ENCODE assay signal across 27 mouse cellular contexts in genomic region chr2:82200616-82201015, GRCm38 (mm10).
DNase-seq lines count a peak whose midpoint lies in the region; ATAC-seq and TF ChIP-seq lines count a peak whose summit lies in the region.
"Had no signal": no experiment of that assay in that cellular context is flagged by ENCODE, and none has a peak within 500 bp of the region (broad histone marks: within the 10 kb centered on the region; RNA-seq: fewer than 3 reads in every experiment).

No protein-coding gene starts in this region.

- ATAC-seq in midbrain, embryonic 13.5 days: 0 out of 2 replicates have a peak, but pooled peaks have one; percentile 40
- no peak for ATAC-seq in midbrain, embryonic 11.5 days (ENCODE audit: low FRiP score)
- peak; percentile 33; the same call in 1 of the 2 replicates for ATAC-seq in midbrain, embryonic 15.5 days (replicated peaks)
- 0 out of 2 replicates have a peak, but pooled peaks have one; percentile 39 for ATAC-seq in stomach, postnatal 0 days (ENCODE audit: low FRiP score, low TSS enrichment)
- ATAC-seq: hindbrain, embryonic 16.5 days; intestine, embryonic 15.5 days; liver, embryonic 12.5 days; liver, postnatal 0 days had no signal

- no peaks in the 10 kb centered on the region for H3K36me3 ChIP-seq in midbrain, embryonic 13.5 days
- no peaks in the 10 kb centered on the region for H3K36me3 ChIP-seq in midbrain, embryonic 11.5 days (ENCODE audit: control insufficient read depth, insufficient read depth, low read length)
- no peaks in the 10 kb centered on the region for H3K36me3 ChIP-seq in midbrain, embryonic 15.5 days (replicated peaks)
- no peaks in the 10 kb centered on the region for H3K36me3 ChIP-seq in stomach, postnatal 0 days (ENCODE audit: control insufficient read depth, insufficient read depth, low read length)
- H3K36me3 ChIP-seq: G1E; intestine, embryonic 15.5 days; liver, embryonic 12.5 days; neural tube, embryonic 15.5 days had no signal

- H3K27me3 ChIP-seq in midbrain, embryonic 13.5 days: no peaks in the 10 kb centered on the region
- H3K27me3 ChIP-seq in midbrain, embryonic 11.5 days (ENCODE audit: control insufficient read depth, insufficient read depth, low read length): no peaks in the 10 kb centered on the region
- no peaks in the 10 kb centered on the region for H3K27me3 ChIP-seq in midbrain, embryonic 15.5 days (replicated peaks)
- H3K27me3 ChIP-seq in stomach, postnatal 0 days (ENCODE audit: control insufficient read depth, insufficient read depth, low read length): no peaks in the 10 kb centered on the region
- H3K27me3 ChIP-seq in cerebellum, adult 2 months (ENCODE audit: control insufficient read depth, insufficient read depth, low read length): no peaks in the 10 kb centered on the region
- H3K27me3 ChIP-seq: intestine, embryonic 15.5 days; liver, embryonic 12.5 days; megakaryocyte, embryonic 14.5 days; neural tube, embryonic 15.5 days had no signal

- no peak for TF ChIP-seq POLR2A in cerebellum, adult 2 months (IDR thresholded peaks at IDR 0.05; ENCODE audit: borderline replicate concordance, insufficient read depth, low read length)

- TF ChIP-seq CTCF in stomach, postnatal 0 days (IDR thresholded peaks at IDR 0.05; ENCODE audit: low read depth): no peak
- TF ChIP-seq CTCF in cerebellum, adult 2 months (IDR thresholded peaks at IDR 0.05; ENCODE audit: borderline replicate concordance, insufficient read depth, low read depth, low read length): no peak

- DNase-seq in cerebellum, postnatal 10 days: peak; percentile 2 to 3
- DNase-seq in cerebellum, adult 11 months: no peak
- DNase-seq in midbrain, embryonic 11.5 days (ENCODE audit: low spot score, missing footprints): no peak
- no peak for DNase-seq in stomach, postnatal 0 days (ENCODE audit: low spot score)
- DNase-seq in cerebellum, adult 2 months: no peak
- no peak for DNase-seq in ovary, adult 18-20 months (ENCODE audit: low spot score)
- DNase-seq: adrenal gland, postnatal 10 days; cerebellum, adult 8-10 months; cerebellum, postnatal 36 days; gastrocnemius, postnatal 14 days; heart, postnatal 14 days; kidney, adult 2 months; kidney, postnatal 36 days; left cerebral cortex, postnatal 4 days; liver, postnatal 0 days; lung, postnatal 36 days; right cerebral cortex, adult 18-20 months; spleen, adult 18-20 months had no signal

- no peak overlapping the region for H3K4me2 ChIP-seq in midbrain, embryonic 13.5 days (replicated peaks)
- H3K4me2 ChIP-seq in midbrain, embryonic 11.5 days: no peak overlapping the region
- no peak overlapping the region for H3K4me2 ChIP-seq in midbrain, embryonic 15.5 days
- no peak overlapping the region for H3K4me2 ChIP-seq in stomach, postnatal 0 days (replicated peaks; ENCODE audit: low read depth)
- H3K4me2 ChIP-seq: intestine, embryonic 15.5 days; liver, embryonic 12.5 days; neural tube, embryonic 15.5 days had no signal

- 64% methylated on average over 5 of the region's 5 CpGs for WGBS in midbrain, embryonic 13.5 days
- WGBS in midbrain, embryonic 11.5 days: 74% methylated on average over 5 of the region's 5 CpGs
- 64% methylated on average over 5 of the region's 5 CpGs for WGBS in midbrain, embryonic 15.5 days
- WGBS in stomach, postnatal 0 days: 60% methylated on average over 5 of the region's 5 CpGs
- WGBS in cerebellum, adult 2 months: 41% methylated on average over 5 of the region's 5 CpGs

- no peak overlapping the region for H3K27ac ChIP-seq in midbrain, embryonic 13.5 days
- no peak overlapping the region for H3K27ac ChIP-seq in midbrain, embryonic 11.5 days (ENCODE audit: low read depth, low read length)
- no peak overlapping the region for H3K27ac ChIP-seq in midbrain, embryonic 15.5 days
- H3K27ac ChIP-seq in stomach, postnatal 0 days (replicated peaks): peak overlapping the region; percentile 69
- H3K27ac ChIP-seq in cerebellum, adult 2 months (ENCODE audit: insufficient read depth, low read length): no peak overlapping the region
- H3K27ac ChIP-seq: intestine, embryonic 15.5 days; liver, embryonic 12.5 days; neural tube, embryonic 15.5 days had no signal

- H3K4me1 ChIP-seq in midbrain, embryonic 13.5 days (replicated peaks): no peaks in the 10 kb centered on the region
- H3K4me1 ChIP-seq in midbrain, embryonic 11.5 days (ENCODE audit: control insufficient read depth, insufficient read depth, low read length): no peaks in the 10 kb centered on the region
- H3K4me1 ChIP-seq in midbrain, embryonic 15.5 days: 0 out of 2 replicates have a peak, but pooled peaks cover 4% of the 10 kb centered on the region
- no peaks in the 10 kb centered on the region for H3K4me1 ChIP-seq in stomach, postnatal 0 days (replicated peaks; ENCODE audit: control insufficient read depth, insufficient read depth)
- H3K4me1 ChIP-seq in cerebellum, adult 2 months (ENCODE audit: control insufficient read depth, insufficient read depth, low read length): no peaks in the 10 kb centered on the region
- H3K4me1 ChIP-seq: intestine, embryonic 15.5 days; liver, embryonic 12.5 days; megakaryocyte, embryonic 14.5 days; neural tube, embryonic 15.5 days had no signal

- H3K4me3 ChIP-seq in midbrain, embryonic 13.5 days (replicated peaks): no peak overlapping the region
- H3K4me3 ChIP-seq in midbrain, embryonic 11.5 days (ENCODE audit: low read depth, low read length): no peak overlapping the region
- H3K4me3 ChIP-seq in midbrain, embryonic 15.5 days: no peak overlapping the region
- no peak overlapping the region for H3K4me3 ChIP-seq in stomach, postnatal 0 days (ENCODE audit: low read depth, low read length)
- no peak overlapping the region for H3K4me3 ChIP-seq in cerebellum, adult 2 months (replicated peaks; ENCODE audit: insufficient read depth, low read depth, low read length)
- H3K4me3 ChIP-seq: erythroblast, embryonic 14.5 days; intestine, embryonic 15.5 days; liver, embryonic 12.5 days; megakaryocyte, embryonic 14.5 days; neural tube, embryonic 15.5 days had no signal

- H3K9me3 ChIP-seq in midbrain, embryonic 13.5 days: no peaks in the 10 kb centered on the region
- H3K9me3 ChIP-seq in midbrain, embryonic 11.5 days (ENCODE audit: control insufficient read depth, low read length): no peaks in the 10 kb centered on the region
- no peaks in the 10 kb centered on the region for H3K9me3 ChIP-seq in midbrain, embryonic 15.5 days
- no peaks in the 10 kb centered on the region for H3K9me3 ChIP-seq in stomach, postnatal 0 days (ENCODE audit: control insufficient read depth, low read length)
- H3K9me3 ChIP-seq: intestine, embryonic 15.5 days; liver, embryonic 12.5 days; neural tube, embryonic 15.5 days had no signal

- no peak for TF ChIP-seq EP300 in stomach, postnatal 0 days (optimal IDR thresholded peaks at IDR 0.05)

- H3K9ac ChIP-seq in midbrain, embryonic 13.5 days (replicated peaks): no peak overlapping the region
- no peak overlapping the region for H3K9ac ChIP-seq in midbrain, embryonic 11.5 days (ENCODE audit: low read length)
- H3K9ac ChIP-seq in midbrain, embryonic 15.5 days: no peak overlapping the region
- no peak overlapping the region for H3K9ac ChIP-seq in stomach, postnatal 0 days (ENCODE audit: low read length)
- H3K9ac ChIP-seq: intestine, embryonic 15.5 days; liver, embryonic 12.5 days; liver, postnatal 0 days; neural tube, embryonic 15.5 days had no signal

Comparison
In these comparisons a context has a peak if more than half of its experiments do, and no peak if none do; other contexts are left out.
1. DNase-seq: peak in cerebellum, postnatal 10 days (2 of 2); none in cerebellum, adult 11 months (single experiment), midbrain, embryonic 11.5 days (single experiment), stomach, postnatal 0 days (single experiment), cerebellum, adult 2 months (0 of 2) and ovary, adult 18-20 months (single experiment).